Mouse (Mus musculus) layer of hippocampus, adult 9-11 months (tissue): ENCODE results near the gene Me3.

ENCODE experiments used
- DNase-seq: peaks from one replicate; pipeline ENCODE4 v3.0.0; 2022

The Me3 gene

GRCm38 (mm10) chr7:89837841-89838240 lies 205.6 kb downstream of the Me3 start:
- DNase-seq = no peak

DNA sequence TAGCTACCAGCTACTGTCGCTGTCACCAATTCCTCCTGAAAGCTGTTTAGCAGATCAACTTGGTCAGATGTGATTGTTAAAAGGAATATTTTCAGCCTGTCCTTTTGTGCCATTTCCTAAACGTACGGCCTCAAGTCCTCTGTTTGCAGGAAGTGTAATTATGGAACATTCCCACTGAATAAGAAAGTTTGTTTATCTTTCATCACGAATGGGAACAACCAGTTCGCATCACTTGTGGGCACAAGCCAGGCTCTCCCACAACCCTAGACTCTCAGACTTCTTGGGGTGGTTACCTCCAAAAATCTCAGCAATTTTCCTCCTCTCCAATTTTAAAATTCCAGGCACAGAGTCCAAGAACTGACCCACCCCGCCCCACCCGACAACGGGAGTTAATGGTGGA lies 207.5 kb downstream of the Me3 start:
- DNase-seq = no peak

- peak; percentile 84 for DNase-seq
These were observed 209.6 kb downstream of the Me3 start for GRCm38 (mm10) chr7:89841670-89842403.

GRCm38 (mm10) chr7:89842404-89842715 lies 210.2 kb downstream of the Me3 start:
- DNase-seq = no peak

DNA sequence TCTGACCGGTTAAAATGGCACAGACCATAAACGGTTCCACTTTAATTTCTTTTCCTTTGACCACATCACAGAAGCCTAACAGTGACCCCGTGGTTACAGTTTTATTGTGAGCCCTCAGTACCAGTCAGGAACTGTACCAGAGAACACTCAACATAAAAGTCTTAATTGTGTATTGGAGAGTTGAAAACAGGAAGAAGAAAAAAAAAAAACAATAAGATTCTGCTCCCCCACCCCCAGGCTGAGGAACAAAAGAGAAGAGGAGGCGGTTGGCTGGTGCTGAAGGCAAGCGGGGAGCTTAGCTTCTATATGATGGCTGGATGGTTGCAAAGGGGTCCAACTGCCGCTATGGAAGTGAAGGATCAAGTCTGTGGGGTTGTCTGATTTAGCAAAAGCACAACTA lies 210.9 kb downstream of the Me3 start:
- DNase-seq = no peak

- no peak for DNase-seq
These were observed 211.3 kb downstream of the Me3 start for GRCm38 (mm10) chr7:89843533-89843932.

- DNase-seq = no peak
These were observed 213.5 kb downstream of the Me3 start for GRCm38 (mm10) chr7:89845669-89846068.

- DNase-seq = no peak
These were observed 218.3 kb downstream of the Me3 start for GRCm38 (mm10) chr7:89850510-89850909.

- DNase-seq = no peak
These were observed 220.2 kb downstream of the Me3 start for GRCm38 (mm10) chr7:89852158-89853095.

GRCm38 (mm10) chr7:89853131-89853530 lies 220.9 kb downstream of the Me3 start:
- no peak for DNase-seq

DNA sequence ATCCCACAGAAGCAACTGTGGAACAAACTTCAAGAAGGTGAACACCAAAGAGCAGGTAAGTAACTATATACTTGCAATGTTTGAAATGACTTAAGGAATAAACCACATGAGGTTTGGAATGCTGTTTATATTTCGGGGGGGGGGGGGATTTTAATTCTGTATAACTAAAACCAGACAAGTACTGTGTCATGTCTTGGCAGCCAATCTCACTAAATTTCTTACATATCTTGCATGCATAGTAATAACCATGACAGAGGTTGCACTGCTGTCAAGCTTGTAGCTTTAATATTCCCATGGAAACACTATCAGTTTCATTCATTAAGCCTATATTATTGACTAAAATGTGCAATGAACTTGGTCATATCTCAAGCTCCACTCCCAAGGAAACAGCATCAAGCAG lies 223.0 kb downstream of the Me3 start:
- DNase-seq = no peak

DNA sequence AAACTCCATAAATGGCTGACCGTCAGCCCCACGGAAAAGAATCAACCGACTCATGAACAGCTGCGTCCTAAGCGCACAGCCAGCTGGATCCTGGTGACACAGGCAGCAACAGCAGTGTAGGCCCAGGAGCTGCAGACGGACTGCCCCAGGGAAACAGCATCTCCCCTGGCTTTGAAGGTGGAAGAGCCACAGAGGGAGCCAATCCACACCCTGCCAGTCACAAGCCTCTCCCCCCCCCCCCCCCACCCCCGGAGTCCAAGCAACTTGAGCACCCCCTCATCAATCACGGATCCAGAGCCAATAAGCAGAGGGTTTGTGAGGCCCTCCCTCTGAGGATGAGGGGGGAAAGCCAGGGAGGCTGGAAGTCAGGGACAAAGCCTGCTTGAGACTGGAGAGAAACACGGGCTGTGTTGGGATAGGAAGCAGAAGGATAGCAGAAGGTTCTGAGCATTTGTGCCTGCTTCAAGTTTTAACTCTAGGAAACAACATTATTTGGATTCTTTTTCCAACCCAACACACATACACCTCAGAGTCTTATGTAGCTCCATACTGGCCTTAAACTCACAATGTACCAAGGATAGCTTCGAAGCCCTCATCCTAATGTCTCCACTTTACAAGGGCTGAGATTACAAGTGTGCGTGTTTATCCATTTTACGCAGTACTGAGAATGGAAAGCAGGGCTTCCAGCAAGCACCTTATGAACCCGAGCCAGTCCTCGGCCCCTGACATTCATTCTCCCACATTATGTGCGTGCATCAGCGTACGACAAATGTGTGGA lies 224.4 kb downstream of the Me3 start:
- no peak for DNase-seq

DNA sequence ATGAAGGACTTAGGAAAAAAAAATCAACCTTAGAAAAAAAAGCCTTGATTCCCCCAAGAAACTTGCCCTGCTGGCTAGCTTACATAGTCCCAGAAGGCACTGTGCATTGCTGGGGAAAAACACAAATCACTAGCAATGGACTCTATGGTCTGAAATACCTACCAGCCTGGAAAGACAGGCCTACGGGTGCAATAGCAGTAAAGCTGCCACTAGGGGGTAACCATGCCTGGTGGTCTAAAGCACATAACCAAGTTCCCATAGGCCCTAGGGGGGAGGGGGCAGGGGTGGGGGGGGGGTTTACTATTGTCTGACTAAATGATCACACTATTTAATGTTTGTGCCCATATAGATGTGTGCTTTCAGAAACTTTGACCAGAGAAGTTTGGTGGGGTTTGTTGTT lies 232.6 kb downstream of the Me3 start:
- no peak for DNase-seq

GRCm38 (mm10) chr7:89867221-89867620 lies 235.0 kb downstream of the Me3 start:
- no peak for DNase-seq

DNA sequence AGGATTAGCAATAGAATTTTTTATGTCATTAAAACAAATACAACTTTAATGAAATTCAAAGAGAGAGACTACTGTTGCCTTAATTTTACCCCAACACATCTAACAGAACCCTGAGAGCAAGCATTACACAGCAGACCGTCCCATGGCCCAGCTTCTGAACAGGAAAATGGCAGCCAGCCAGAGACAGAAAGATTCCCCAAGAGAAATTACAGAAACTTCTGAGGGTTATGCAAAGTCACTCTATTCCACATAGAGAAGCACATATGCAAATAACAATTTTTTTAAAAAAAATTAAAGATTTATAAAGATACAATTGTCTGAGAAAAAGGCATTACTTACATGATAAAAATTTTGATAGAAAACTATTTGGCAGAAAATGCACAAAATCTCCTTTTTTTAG lies 247.5 kb downstream of the Me3 start:
- no peak for DNase-seq

DNA sequence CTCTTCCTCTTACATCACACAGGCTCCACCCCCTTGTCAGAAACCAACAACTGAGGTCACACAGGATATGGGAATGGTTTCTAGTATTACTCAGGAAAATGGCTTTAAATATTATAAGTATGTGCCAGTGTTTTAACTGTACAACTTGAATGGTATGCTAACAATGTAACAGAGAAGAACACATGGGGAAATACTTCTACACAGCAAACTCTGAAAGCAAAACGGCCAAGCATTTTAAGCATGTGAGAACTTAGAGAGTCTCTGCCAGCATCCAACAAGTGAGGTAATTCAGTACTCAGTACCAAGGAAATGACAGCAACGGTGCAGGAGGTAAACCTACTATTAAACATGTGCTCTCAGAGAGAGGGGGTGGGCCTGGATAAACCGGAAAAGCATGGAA lies 252.4 kb downstream of the Me3 start:
- no peak for DNase-seq

- DNase-seq = no peak
These were observed 259.2 kb downstream of the Me3 start for GRCm38 (mm10) chr7:89891412-89891811.

DNA sequence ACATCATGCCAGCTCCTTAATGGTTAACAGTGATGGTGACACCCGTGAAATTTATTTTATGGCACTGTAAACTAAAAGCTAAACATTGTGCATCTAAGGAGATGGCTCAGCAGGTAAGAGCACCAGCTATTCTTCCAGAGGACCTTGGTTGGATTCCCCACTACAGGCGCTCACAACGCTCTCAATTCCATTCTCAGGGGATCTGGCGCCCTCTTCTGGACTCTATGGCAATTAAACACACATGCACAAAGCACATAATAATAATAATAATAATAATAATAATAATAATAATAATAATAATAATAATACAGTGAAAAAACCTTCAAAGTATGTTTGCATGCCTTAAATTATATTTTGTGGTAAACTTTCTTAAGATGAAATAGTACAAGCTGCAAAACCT lies 259.7 kb downstream of the Me3 start:
- DNase-seq = no peak

DNA sequence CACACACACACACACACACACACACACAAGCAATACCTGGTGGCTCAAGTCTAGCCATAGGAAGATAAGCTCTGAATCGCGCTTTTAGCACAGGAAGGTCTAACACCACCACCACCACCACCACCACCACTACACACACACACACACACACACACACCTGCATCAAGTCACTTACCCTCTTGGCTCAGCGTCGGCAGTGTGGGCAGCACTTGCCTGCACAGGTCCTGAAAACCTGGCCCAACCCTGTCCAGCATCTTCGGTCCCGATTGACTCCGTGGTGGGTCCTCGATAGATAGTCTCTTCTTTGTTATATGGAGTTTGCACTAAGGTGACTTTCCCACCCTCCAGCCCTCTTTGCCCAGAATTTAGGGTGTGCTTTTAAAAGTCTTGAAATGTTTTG lies 270.8 kb downstream of the Me3 start:
- DNase-seq = no peak

DNA sequence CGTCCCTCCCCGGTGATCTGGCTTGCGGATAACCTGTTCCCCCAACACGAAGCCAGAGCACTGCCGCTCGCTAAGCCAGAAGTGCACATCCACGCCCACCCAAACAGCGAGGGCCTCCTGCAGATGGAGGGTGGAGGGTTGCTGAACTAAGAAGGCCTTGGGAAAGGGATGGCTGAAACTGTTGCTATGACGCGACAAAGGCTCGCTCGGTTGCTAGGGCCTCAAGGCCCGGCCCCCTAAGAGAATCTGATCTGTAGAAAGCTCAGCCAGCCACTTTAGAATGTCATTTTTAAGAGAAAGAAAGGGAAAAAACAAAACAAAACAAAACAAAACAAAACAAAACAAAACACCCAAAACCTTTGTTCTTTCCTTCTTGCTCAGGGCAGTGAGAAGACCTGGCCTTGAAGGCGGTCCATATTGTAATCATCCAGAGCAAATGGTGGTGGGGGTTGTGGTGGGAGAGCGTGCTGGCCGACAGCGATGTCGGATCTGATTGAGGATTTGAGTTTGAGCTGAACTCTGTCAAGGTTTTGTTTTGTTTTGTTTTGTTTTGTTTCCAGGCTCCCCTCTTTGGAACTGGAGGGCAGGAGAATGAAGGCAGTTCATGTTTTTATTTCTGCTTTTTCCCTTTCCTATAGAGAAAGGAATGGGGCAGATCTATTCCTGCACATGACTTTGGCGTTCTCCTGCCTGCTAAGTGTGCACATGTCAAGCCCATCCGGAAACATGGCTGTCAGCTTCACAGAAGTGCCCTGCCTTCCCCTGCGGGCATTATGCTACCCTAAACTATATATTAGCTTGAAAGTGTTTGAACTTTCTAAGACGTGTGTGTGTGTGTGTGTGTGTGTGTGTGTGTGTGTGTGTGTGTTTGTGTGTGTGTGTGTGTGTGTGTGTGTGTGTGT lies 271.5 kb downstream of the Me3 start, which contains the start of gene Ccdc81:
Gene Ccdc81 (minus strand): TSS at position 188 of the 902 bp plus-strand sequence.
- DNase-seq = no peak
